Mouse (Mus musculus) lung, postnatal 0 days (tissue): Measurements from ENCODE around the gene Dip2b.

Experiments used
- CTCF ChIP-seq: IDR thresholded peaks from 2 replicates; pipeline ENCODE4 v1.5.1; 2016; ENCODE audit warnings: antibody characterized with exemption, mild to moderate bottlenecking
- EP300 ChIP-seq: IDR thresholded peaks from 2 replicates; pipeline ENCODE4 v1.6.1; 2016; ENCODE audit warnings: antibody characterized with exemption, mild to moderate bottlenecking, control low read depth

- peak; percentile 35 for TF ChIP-seq CTCF
- TF ChIP-seq EP300, result no peak; the same call in 1 of the 2 replicates
Observed at GRCm38 (mm10) chr15:100199790-100200189, 161.3 kb downstream of the Dip2b start.
